Mouse (Mus musculus) heart, adult 2 months (tissue): Measurements from ENCODE around the gene Hpse2.

Experiments
- CTCF ChIP-seq: fragments of 200-600 bp; IDR thresholded peaks from 2 replicates; pipeline ENCODE4 v1.8.1; 2022; ENCODE audit warnings: antibody characterized with exemption, mild to moderate bottlenecking, moderate library complexity
- POLR2A ChIP-seq: fragments of 200-500 bp; IDR thresholded peaks from 2 replicates; pipeline ENCODE4 v1.6.1; 2011; ENCODE audit warnings: mild to moderate bottlenecking, low read depth, low read length, control low read depth; ENCODE audit not compliant: insufficient read depth

GRCm38 (mm10) chr19:43141646-43142045 lies 246.5 kb downstream of the Hpse2 start:
- TF ChIP-seq CTCF (no peak), POLR2A (no peak)
